Mouse (Mus musculus) midbrain, embryonic 11.5 days (tissue): ENCODE results near the gene Dok7. TPM values are rescaled to one million over a fixed set of nuclear protein-coding genes. Genes with fewer than 3 reads are reported as not detected.

Experiments used
- ATAC-seq: fragments of 200-750 bp; cut with Nextera tagmentation; 2 replicates; pipeline ENCODE4 v1.8.0; 2017; ENCODE audit warnings: moderate TSS enrichment, moderate library complexity; ENCODE audit not compliant: low FRiP score
- DNase-seq: peaks from one replicate; pipeline ENCODE4 v3.0.0; 2015; ENCODE audit warnings: low spot score; ENCODE audit errors: missing footprints
- H3K27ac ChIP-seq: fragments of 300-500 bp; sonication (generic); 2 replicates; pipeline ENCODE4 v1.5.1; 2014; ENCODE audit warnings: low read depth, low read length
- H3K27me3 ChIP-seq: fragments of 300-500 bp; sonication (generic); 2 replicates; pipeline ENCODE4 v1.6.1; 2014; ENCODE audit warnings: mild to moderate bottlenecking, low read length, moderate library complexity, mixed read lengths; ENCODE audit not compliant: control insufficient read depth, insufficient read depth
- H3K36me3 ChIP-seq: fragments of 300-500 bp; sonication (generic); 2 replicates; pipeline ENCODE4 v1.6.1; 2014; ENCODE audit warnings: mild to moderate bottlenecking, low read length, moderate library complexity, mixed read lengths; ENCODE audit not compliant: control insufficient read depth, insufficient read depth
- H3K4me1 ChIP-seq: fragments of 300-500 bp; sonication (generic); 2 replicates; pipeline ENCODE4 v1.6.1; 2014; ENCODE audit warnings: low read length; ENCODE audit not compliant: control insufficient read depth, insufficient read depth
- H3K4me2 ChIP-seq: fragments of 300-500 bp; sonication (generic); 2 replicates; pipeline ENCODE4 v1.6.1; 2014; ENCODE audit warnings: mild to moderate bottlenecking, moderate library complexity
- H3K4me3 ChIP-seq: fragments of 300-500 bp; sonication (generic); 2 replicates; pipeline ENCODE4 v1.5.1; 2014; ENCODE audit warnings: low read depth, low read length
- H3K9ac ChIP-seq: fragments of 300-500 bp; sonication (generic); 2 replicates; pipeline ENCODE4 v1.6.1; 2014; ENCODE audit warnings: low read length
- H3K9me3 ChIP-seq: fragments of 300-500 bp; sonication (generic); 2 replicates; pipeline ENCODE4 v1.6.1; 2016; ENCODE audit warnings: low read length; ENCODE audit not compliant: control insufficient read depth
- WGBS: fragments of 180-500 bp; shearing (Covaris S2); extraction: QIAGEN DNeasy Blood & Tissue Kit; methylation state at CpG from one replicate; pipeline ENCODE4 v1.1.7; 2014; 5-methylcytosine and 5-hydroxymethylcytosine counted together
- polyA plus RNA-seq: library from polyadenylated mRNA; unstranded; fragments of >200 nt; fragmentation: Nextera tagmentation; extraction: Ambion mirVana; gene quantifications from 2 replicates; pipeline ENCODE4 v1.2.1, GENCODE M21; 2014

The Dok7 gene
- polyA plus RNA-seq, 1 experiment from 2014 or later = 0.10 TPM

DNA sequence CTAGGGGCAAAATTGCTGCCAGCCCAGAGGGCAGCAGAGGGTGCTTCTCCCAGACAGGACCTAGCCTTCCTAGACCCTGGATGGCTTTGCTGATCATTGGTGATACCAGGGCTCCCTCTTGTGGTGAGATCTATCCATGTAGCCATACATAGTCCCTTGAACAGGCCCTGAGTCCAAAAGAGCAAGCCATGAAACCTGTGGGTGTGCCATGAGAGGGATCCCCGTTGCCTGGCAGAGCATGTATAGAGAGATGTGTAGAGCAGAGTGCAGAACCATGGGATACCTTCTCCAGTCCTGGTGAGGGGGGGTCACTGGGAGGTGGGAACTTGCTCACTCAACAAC lies 13.5 kb upstream of the Dok7 start:
- no peak overlapping the region for H3K27ac ChIP-seq
- H3K36me3 ChIP-seq = no peaks in the 10 kb centered on the region
- no peak overlapping the region for H3K4me2 ChIP-seq
- no peaks in the 10 kb centered on the region for H3K9me3 ChIP-seq
- DNase-seq (peak; percentile 96), ATAC-seq (peak; percentile 82)
- H3K4me3 ChIP-seq = no peak overlapping the region
- 30% methylated on average over 1 of the region's 1 CpGs for WGBS
- no peaks in the 10 kb centered on the region for H3K4me1 ChIP-seq
- H3K27me3 ChIP-seq = no peaks in the 10 kb centered on the region
- no peak overlapping the region for H3K9ac ChIP-seq

DNA sequence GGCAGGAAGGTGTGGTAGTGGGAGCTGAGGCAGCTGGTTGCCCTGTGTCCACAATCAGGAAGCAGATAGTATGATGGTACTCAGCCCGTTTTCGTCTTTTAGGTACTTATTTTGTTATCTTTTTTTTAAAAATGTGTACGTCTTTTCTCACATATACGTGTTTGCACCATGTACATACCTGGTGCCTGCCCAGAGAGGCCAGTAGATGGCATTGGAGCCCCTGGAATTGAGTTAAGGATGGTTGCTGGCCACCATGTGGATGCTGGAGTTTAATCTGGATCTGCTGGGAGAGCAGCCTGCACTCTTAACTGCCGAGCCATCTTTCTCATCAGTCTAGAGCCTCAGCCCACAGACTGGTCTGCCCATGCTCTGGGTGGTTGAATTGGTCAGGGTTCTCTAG lies 6.0 kb upstream of the Dok7 start:
- Histone ChIP-seq H3K4me2 (no peak overlapping the region), H3K9me3 (no peaks in the 10 kb centered on the region), H3K36me3 (no peaks in the 10 kb centered on the region), H3K4me1 (no peaks in the 10 kb centered on the region), H3K4me3 (no peak overlapping the region), H3K27ac (no peak overlapping the region), H3K9ac (no peak overlapping the region), H3K27me3 (no peaks in the 10 kb centered on the region)
- DNase-seq (no peak), ATAC-seq (no peak)
- WGBS = 76% methylated on average over 5 of the region's 5 CpGs

DNA sequence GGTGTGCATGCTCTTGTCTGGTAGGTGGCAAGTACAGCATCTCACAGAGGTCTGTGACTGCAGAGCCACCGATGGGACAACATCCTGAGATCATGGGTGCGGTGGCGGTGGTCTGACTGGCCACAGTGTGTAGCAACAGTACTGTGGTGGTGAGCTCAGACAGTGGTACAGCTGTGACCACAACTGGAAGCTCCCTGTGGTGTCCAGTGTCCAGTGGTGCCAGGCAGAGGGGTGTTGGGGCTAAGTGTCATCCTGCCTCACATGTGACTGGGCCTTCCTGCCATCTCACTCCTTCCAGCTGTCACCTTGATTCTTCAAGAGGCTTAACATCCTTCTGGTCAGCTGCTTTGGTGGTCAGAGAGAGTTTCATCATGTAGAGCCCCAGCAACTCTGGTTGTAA lies 1.9 kb upstream of the Dok7 start:
- no peak for ATAC-seq
- Histone ChIP-seq H3K9ac (no peak overlapping the region), H3K4me1 (peaks cover 5% of the 10 kb centered on the region; the same call in 1 of the 2 replicates), H3K4me3 (no peak overlapping the region), H3K9me3 (no peaks in the 10 kb centered on the region), H3K36me3 (no peaks in the 10 kb centered on the region), H3K27me3 (peaks cover 16% of the 10 kb centered on the region), H3K4me2 (no peak overlapping the region), H3K27ac (no peak overlapping the region)
- WGBS = 96% methylated on average over 3 of the region's 3 CpGs
- DNase-seq = no peak

DNA sequence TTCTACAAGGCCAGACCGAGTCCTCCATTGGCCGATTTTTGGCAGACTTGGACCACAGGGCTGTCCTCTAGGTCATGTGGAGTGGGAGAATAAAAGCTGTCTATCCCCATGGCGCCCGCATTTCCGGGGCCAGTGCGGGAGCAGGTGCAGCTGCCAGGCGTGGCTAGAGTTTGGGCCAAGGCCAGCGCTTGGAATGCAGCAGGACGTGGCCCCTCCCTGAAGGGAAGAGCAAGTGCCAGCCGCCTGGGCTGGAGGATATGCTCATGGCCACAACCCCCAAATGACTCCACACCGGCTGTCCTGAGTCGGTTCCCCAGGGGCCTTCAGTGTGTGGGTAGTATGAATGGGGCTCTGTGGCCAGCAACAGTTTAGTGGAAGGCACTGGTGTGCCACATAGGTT lies 1.5 kb upstream of the Dok7 start:
- DNase-seq (no peak), ATAC-seq (no peak)
- Histone ChIP-seq H3K27ac (no peak overlapping the region), H3K36me3 (no peaks in the 10 kb centered on the region), H3K4me1 (peaks cover 5% of the 10 kb centered on the region; the same call in 1 of the 2 replicates), H3K9ac (no peak overlapping the region), H3K9me3 (no peaks in the 10 kb centered on the region), H3K4me2 (no peak overlapping the region), H3K27me3 (peaks cover 16% of the 10 kb centered on the region), H3K4me3 (no peak overlapping the region)
- 84% methylated on average over 12 of the region's 12 CpGs for WGBS

DNA sequence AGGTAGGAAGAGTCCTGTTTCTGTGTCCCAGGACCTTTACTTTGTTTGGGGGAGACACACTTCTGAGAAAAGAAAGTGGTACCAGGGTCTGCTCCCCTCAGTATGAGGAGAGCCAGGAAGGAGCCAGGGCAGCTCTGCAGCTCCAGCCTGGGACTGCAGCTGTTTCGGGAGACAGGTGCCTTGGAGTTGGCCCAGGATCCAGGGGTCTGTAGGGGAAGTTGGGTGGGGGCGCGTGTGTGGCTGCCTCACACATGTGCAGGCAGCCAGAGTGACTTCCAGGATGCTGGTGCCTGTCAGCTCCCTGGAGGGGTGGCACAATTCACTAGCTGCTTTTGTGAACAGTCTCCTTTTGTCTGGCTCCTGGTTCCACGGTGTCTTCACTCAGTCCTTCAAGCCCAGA lies 1.0 kb downstream of the Dok7 start:
- no peaks in the 10 kb centered on the region for H3K9me3 ChIP-seq
- H3K4me3 ChIP-seq = peak overlapping the region; percentile 50
- no peak overlapping the region for H3K9ac ChIP-seq
- DNase-seq (peak; percentile 87), ATAC-seq (no peak)
- H3K36me3 ChIP-seq = no peaks in the 10 kb centered on the region
- WGBS = 25% methylated on average over 4 of the region's 4 CpGs
- H3K27me3 ChIP-seq = peaks cover 16% of the 10 kb centered on the region
- no peak overlapping the region for H3K27ac ChIP-seq
- H3K4me2 ChIP-seq = peak overlapping the region; percentile 89
- H3K4me1 ChIP-seq = peaks cover 5% of the 10 kb centered on the region; the same call in 1 of the 2 replicates

GRCm38 (mm10) chr5:35058216-35058615 lies 1.6 kb downstream of the Dok7 start:
- Histone ChIP-seq H3K36me3 (no peaks in the 10 kb centered on the region), H3K9ac (no peak overlapping the region), H3K4me3 (no peak overlapping the region), H3K4me2 (no peak overlapping the region), H3K27ac (no peak overlapping the region), H3K9me3 (no peaks in the 10 kb centered on the region), H3K4me1 (peaks cover 5% of the 10 kb centered on the region; the same call in 1 of the 2 replicates), H3K27me3 (peaks cover 16% of the 10 kb centered on the region)
- ATAC-seq (no peak), DNase-seq (no peak)
- WGBS = 59% methylated on average over 1 of the region's 1 CpGs

- DNase-seq (no peak), ATAC-seq (no peak)
- Histone ChIP-seq H3K27ac (no peak overlapping the region), H3K4me1 (peaks cover 5% of the 10 kb centered on the region; the same call in 1 of the 2 replicates), H3K9me3 (no peaks in the 10 kb centered on the region), H3K36me3 (no peaks in the 10 kb centered on the region), H3K9ac (no peak overlapping the region), H3K27me3 (peaks cover 16% of the 10 kb centered on the region), H3K4me2 (no peak overlapping the region), H3K4me3 (no peak overlapping the region)
- 64% methylated on average over 3 of the region's 3 CpGs for WGBS
These were observed 3.5 kb downstream of the Dok7 start for GRCm38 (mm10) chr5:35060098-35060497.

GRCm38 (mm10) chr5:35069841-35070240 lies 13.3 kb downstream of the Dok7 start:
- no peaks in the 10 kb centered on the region for H3K9me3 ChIP-seq
- no peak overlapping the region for H3K4me3 ChIP-seq
- no peak for DNase-seq
- ATAC-seq = no peak
- H3K4me2 ChIP-seq = no peak overlapping the region
- H3K9ac ChIP-seq = no peak overlapping the region
- H3K27ac ChIP-seq = no peak overlapping the region
- H3K4me1 ChIP-seq = no peaks in the 10 kb centered on the region
- no peaks in the 10 kb centered on the region for H3K27me3 ChIP-seq
- H3K36me3 ChIP-seq = no peaks in the 10 kb centered on the region
- WGBS = 87% methylated on average over 2 of the region's 2 CpGs

- ATAC-seq = no peak
- WGBS = 91% methylated on average over 8 of the region's 8 CpGs
- H3K27ac ChIP-seq = no peak overlapping the region
These were observed 13.7 kb downstream of the Dok7 start for GRCm38 (mm10) chr5:35070314-35070713.

DNA sequence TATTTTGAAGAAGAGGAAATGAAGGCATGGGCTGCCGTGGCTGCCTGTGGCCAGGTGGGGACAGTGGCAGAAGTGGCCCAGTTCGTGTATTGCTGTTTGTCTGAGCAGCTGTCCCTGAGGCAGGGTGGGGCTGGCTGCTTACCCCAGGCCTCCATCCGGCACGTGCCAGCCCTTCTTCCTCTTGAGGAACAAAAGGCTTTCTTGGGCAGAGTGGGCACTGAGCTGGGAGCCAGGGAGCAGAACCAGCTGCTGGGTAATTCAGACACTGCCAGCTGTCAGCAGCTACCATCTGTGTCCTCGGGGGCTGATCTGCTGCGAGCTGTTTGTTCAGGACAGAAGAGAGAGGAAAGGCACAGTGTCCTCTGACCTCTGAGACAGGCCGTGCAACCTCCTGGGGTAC lies 14.4 kb downstream of the Dok7 start:
- Histone ChIP-seq H3K36me3 (no peaks in the 10 kb centered on the region), H3K27ac (no peak overlapping the region), H3K27me3 (no peaks in the 10 kb centered on the region), H3K9me3 (no peaks in the 10 kb centered on the region), H3K4me2 (no peak overlapping the region), H3K4me3 (no peak overlapping the region), H3K9ac (no peak overlapping the region), H3K4me1 (no peaks in the 10 kb centered on the region)
- DNase-seq = no peak
- ATAC-seq = no peak
- WGBS = 73% methylated on average over 7 of the region's 7 CpGs

More at GRCm38 (mm10) chr5:35070314-35070713, 13.7 kb downstream of the Dok7 start:
- Histone ChIP-seq H3K4me3 (no peak overlapping the region), H3K9ac (no peak overlapping the region), H3K4me2 (no peak overlapping the region), H3K36me3 (no peaks in the 10 kb centered on the region), H3K9me3 (no peaks in the 10 kb centered on the region), H3K27me3 (no peaks in the 10 kb centered on the region), H3K4me1 (no peaks in the 10 kb centered on the region)
- DNase-seq = no peak
